Mouse (Mus musculus): ENCODE data around the gene Irf2bp1.

GRCm38 (mm10) chr7:18965312-18965711, 38.5 kb upstream of the Irf2bp1 start:
- TF ChIP-seq EP300 (IDR thresholded peaks at IDR 0.05), result no peak
- TF ChIP-seq CTCF (IDR thresholded peaks at IDR 0.05), result no peak
